Mouse (Mus musculus) monocyte, adult 2 months (primary cell): ENCODE measurements around the gene Blvrb.
A peak's percentile ranks its signal among the peaks of the same experiment; 100 is the strongest.

Experiments
- DNase-seq, 2 experiments: peaks; one replicate each; pipeline ENCODE4 v3.0.0; 2022; ENCODE audit warnings: low spot score in 2 of 2, low read depth in 1 of 2

The Blvrb gene

GRCm38 (mm10) chr7:27447419-27448286 is at the start of gene Blvrb, which contains the start of gene Sptbn4:
Gene Blvrb (plus strand): TSS chr7:27447978.
Gene Sptbn4 (minus strand): TSS chr7:27447686.
- peak; percentile 98 for DNase-seq

GRCm38 (mm10) chr7:27400545-27400944 is 47.2 kb upstream of the Blvrb start:
- DNase-seq, result no peak

DNA sequence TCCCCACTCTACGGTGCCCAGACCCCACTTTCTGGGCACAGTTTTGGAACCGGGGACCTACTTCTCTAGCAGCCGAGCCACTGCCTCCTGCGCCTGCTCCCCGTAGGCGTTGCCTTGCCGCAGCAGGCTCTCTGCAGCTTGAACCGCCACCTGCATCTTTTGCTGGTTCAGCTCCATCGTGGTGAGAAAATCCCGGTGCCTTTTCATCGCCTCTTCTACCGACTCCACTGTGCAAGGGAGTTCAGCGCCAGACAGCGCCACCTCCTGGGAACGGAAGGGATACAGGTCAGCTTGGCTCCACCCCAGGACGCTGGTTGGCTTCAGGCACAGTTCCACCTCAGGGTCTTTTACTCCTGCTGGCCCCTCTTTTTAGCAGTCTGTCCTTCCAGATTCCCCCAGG is 45.1 kb upstream of the Blvrb start:
- DNase-seq, result no peak

GRCm38 (mm10) chr7:27404203-27404942 is 43.4 kb upstream of the Blvrb start:
- no peak for DNase-seq

DNA sequence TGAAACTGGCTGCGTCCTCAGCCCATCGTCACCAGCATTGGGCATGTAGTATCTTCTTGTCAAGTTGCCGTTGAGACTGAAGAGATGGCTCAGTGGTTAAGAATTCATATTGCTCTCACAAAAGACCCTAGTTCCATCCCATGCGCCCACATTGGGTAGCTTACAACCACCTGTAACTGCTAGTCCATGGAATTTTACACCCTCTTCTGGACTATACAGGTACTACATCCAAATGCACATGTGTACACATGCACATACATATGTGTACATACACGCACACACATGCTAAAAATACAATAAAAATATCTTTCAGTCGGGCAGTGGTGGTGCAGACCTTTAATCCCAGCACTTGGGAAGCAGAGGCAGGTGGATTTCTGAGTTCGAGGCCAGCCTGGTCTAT is 41.3 kb upstream of the Blvrb start:
- DNase-seq, result no peak

- DNase-seq, result no peak
Observed at GRCm38 (mm10) chr7:27407816-27408215, 40.0 kb upstream of the Blvrb start.

DNA sequence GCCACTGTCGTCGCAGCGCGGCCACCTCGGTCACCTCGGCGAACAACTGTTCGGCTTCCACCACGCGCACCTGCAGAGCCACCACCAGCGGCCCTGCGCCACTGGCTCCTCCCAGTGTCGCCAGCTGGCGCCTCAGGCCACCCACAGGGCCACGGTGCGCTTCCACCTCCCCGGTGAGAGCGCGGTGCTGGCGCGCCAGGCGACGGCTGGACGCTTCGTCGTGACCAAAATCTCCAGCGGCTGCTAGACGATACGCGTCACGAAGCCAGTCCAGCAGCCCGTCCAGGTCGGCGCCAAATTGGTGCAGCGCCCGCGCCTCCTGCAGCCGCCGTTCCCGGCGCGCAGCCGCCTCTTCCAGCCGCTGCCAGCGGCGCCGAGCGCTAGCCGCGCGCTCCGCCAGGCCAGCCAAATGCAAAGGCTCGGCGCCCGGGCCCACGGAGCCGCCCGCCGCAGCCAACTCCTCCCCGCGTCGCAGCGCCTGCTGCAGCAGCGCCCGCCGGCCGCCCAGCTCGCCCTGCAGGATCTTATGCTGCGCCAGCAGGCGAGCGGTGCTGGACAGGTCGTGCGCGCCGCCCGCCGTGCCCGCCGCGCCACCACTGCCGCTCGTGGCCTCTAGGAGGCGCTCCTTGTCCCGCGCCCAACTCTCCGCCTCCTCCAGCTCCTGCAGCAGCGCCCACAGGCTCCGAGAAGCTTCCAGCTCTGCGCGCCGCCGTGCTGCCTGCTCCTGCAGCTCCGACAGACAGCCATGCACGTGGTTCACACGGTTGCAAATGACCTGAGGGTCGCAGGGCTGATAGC is 39.2 kb upstream of the Blvrb start:
- DNase-seq, result peak in 1 of 2 experiments; percentile 28

DNA sequence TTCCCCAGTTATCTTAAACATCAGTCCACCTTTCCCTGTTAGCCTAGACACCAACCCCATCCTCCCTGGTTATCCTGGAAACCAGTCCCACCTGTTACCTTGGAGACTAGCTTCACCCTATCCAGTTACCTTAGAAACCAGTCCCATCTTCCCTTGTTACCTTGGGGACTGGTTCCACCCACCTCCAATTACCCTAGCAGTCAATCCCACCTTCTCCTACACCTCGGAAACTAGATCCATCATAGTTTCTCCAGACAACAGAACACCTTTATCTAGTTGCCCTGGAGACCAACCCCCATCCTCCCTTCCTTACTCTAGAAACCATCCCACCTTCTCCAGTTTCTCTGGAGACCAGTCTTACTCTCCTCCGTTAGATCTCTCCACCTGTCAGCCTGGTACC is 30.6 kb upstream of the Blvrb start:
- DNase-seq, result no peak

GRCm38 (mm10) chr7:27419101-27419500 is 28.7 kb upstream of the Blvrb start:
- DNase-seq, result no peak

DNA sequence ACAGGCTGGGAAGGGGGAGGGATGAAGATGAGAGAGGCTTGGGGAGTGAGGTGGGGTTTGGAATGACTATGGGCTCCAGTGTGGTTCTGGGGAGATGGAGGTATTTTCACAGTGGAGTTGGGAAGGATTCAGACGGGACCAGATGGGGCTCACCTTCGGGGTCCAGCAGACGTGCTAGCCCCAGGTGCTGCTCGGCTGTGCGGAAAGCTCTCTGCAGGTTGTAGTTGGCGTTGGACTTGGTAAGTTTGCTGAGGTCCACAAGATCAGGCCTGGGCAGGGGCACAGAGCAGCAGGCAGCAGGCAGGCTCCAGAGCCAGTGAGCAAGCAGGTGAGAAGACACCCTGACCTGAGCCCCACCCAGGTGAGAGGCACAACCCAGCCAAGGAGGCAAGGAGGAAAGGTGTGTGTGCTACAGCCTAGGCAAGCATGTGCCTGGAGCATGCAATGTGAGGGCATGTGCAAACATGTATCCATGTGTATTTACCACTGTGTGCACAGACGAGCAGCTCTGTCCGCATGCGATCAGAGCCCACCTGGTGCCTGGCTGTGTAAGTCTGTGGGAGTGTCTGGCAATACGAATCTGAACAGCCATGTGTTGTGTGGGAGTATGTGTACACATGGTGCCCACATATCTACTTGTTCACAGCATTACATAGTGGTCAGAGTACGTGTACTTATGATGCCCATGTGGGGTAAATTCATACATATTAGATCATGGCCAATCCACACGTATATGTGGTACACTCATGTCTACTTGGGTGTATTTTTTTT is 24.0 kb upstream of the Blvrb start:
- no peak for DNase-seq

DNA sequence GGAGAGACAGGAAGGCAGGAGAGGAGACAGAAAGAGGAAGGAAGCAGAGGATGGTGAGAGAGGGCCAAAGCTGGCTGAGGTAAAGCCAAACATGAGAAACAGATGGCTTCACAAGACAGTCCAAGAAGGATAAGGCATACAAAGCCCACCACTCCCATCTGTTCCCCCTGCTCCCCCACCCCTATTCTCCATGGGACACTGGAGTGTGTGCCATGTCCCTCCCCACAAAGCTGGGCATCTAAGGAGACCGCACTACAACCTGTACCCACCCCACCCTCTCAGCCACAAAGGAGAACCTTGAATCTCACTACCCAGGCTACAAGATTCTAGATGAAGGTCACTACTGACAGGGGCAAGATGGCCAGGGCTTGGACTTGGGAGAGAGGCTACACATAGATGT is 20.4 kb upstream of the Blvrb start:
- no peak for DNase-seq

DNA sequence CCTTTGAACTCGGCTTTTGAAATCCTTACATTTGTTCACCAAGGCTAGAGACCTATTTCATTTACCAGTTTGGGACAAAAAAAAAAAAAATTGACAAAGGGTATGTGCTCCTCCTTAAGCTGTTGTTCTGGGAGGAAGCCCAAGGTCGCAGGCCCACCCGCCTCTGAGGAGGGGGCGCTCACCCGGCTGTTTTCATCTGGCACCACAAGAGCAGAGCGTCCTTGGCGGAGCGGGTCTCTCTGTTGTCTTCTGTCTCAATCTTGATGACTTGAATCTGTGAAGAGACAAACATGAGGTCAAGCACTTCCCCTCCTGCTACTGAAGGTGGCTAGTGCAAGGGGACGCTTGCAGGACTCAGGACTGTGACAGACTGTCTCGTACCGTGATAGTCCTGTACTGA is 19.8 kb upstream of the Blvrb start:
- DNase-seq, result no peak

GRCm38 (mm10) chr7:27429135-27429534 is 18.6 kb upstream of the Blvrb start:
- DNase-seq, result no peak

DNA sequence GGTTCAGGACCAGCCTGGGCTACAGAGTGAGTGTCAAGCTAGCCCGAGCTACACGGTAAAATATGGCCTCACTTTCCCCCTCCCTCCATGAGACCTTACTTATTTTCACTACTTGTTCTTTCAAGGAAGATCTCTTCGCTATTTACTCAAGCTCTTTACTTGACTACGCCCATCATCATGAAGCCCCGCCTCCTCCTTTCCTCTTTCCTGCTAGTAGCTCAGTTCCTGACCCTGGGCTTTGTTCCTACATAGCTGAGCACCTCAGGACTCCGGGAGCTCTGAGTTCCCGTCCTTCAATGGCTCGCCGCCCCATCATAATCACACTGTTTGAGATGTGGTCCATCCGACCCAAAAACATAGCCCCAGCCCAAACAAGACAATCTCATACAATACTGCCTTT is 14.4 kb upstream of the Blvrb start:
- no peak for DNase-seq

- DNase-seq, result no peak
Observed at GRCm38 (mm10) chr7:27433794-27434193, 14.0 kb upstream of the Blvrb start.

- no peak for DNase-seq
Observed at GRCm38 (mm10) chr7:27437544-27437943, 10.2 kb upstream of the Blvrb start.

- no peak for DNase-seq
Observed at GRCm38 (mm10) chr7:27440014-27440413, 7.8 kb upstream of the Blvrb start.

DNA sequence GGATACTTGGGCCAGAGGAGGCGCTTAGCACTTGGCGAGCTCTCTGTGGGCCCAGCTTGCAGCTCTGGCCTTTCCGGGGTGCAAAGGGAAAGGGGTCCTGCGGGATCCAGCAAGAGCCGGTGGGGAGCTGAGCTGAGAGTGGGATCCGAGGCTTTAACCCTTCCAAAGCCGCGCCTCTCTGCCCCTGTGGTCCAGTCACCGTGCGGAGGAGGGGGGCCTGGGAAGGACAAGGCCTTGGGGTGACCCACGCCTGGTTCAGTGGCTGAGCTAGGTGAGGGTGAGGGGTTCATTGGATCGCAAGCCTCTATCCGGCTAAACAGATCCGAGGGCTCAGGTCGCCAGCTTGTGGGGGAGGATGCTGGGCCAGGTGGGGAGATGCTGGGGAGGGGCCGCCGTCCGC is 1.7 kb upstream of the Blvrb start:
- no peak for DNase-seq

- no peak for DNase-seq
Observed at GRCm38 (mm10) chr7:27446521-27447418, 1.0 kb upstream of the Blvrb start.
